Mouse (Mus musculus): ENCODE data around the gene Vmn1r197. TPM values are rescaled to one million over a fixed set of nuclear protein-coding genes. Genes with fewer than 3 reads are reported as not detected.

Vmn1r197 gene
- polyA plus RNA-seq (2017; shearing (Covaris generic)) = 0.05 TPM

GRCm38 (mm10) chr13:22324289-22324688 lies at the start of gene Vmn1r197:
Vmn1r197 (plus strand) TSS chr13:22324589.

GRCm38 (mm10) chr13:22289620-22290019 lies 34.8 kb upstream of the Vmn1r197 start, which contains the start of gene Vmn1r196:
Vmn1r196 (plus strand) TSS chr13:22289920.

DNA sequence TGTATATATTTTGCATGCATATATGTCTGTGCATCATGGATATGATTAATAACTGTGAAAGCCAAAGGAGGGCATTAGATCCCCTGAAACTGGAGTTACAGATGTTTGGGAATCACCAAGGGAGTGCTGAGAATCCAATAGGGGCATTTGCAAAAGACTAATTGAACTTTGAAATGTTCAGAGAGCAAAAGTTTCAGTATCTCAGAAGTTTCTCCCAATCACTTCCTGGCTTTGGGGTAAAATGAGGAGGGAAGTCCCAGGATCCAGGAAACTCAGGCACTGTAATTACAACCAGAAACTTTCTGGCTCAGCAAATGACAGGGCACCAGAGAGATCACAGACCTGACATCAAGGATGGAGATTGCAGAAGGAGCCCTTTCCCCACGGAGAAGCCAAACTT lies 25.7 kb downstream of the Vmn1r197 start, which contains the start of gene Vmn1r198:
TSS of gene Vmn1r198 (plus strand) at position 301 of the 400 bp plus-strand sequence.

DNA sequence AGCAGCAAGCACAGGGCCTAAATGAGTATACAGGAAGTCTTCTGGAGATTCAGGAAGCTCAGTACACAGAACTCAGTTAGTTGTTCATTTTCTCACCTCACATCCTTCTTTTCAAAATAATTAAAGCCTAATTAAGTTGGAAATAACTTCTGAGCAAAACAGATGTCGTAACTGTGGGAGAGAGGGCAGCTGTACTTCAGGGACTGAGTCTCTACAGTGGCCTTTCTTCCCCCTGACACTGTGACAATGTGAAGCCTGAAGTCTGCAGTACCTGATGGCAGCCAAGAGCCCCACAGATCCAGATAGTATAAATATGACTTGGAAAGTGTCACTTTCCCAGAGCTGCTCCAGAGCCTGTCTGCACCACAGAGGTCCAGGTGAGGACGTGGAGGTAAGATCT lies 55.1 kb downstream of the Vmn1r197 start, which contains the start of gene Vmn1r199:
TSS of gene Vmn1r199 (plus strand) at position 301 of the 400 bp plus-strand sequence.

Other genes starting within 250 kb of the Vmn1r197 start
- gene Vmn1r188, start 240.1 kb upstream of the Vmn1r197 start, polyA plus RNA-seq (2017; shearing (Covaris generic)) = not detected
- not detected for gene Vmn1r189, start 218.8 kb upstream of the Vmn1r197 start, polyA plus RNA-seq (2017; shearing (Covaris generic))
- not detected for gene Vmn1r191, start 140.6 kb upstream of the Vmn1r197 start, polyA plus RNA-seq (2017; shearing (Covaris generic))
- not detected for gene Vmn1r192, start 133.4 kb upstream of the Vmn1r197 start, polyA plus RNA-seq (2017; shearing (Covaris generic))
- not detected for gene Vmn1r193, start 101.4 kb upstream of the Vmn1r197 start, polyA plus RNA-seq (2017; shearing (Covaris generic))
- not detected for gene Vmn1r194, start 80.4 kb upstream of the Vmn1r197 start, polyA plus RNA-seq (2017; shearing (Covaris generic))
- gene Vmn1r195, start 54.1 kb upstream of the Vmn1r197 start, polyA plus RNA-seq (2017; shearing (Covaris generic)) = not detected
- not detected for gene Vmn1r196, start 34.7 kb upstream of the Vmn1r197 start, polyA plus RNA-seq (2017; shearing (Covaris generic))
- gene Vmn1r198, start 25.8 kb downstream of the Vmn1r197 start, polyA plus RNA-seq (2017; shearing (Covaris generic)) = 0.05 TPM
- not detected for gene Vmn1r199, start 55.2 kb downstream of the Vmn1r197 start, polyA plus RNA-seq (2017; shearing (Covaris generic))
- gene Vmn1r200, start 65.8 kb downstream of the Vmn1r197 start, polyA plus RNA-seq (2017; shearing (Covaris generic)) = not detected
- 0.10 TPM for gene Vmn1r201, start 147.3 kb downstream of the Vmn1r197 start, polyA plus RNA-seq (2017; shearing (Covaris generic))
- 0.06 TPM for gene Vmn1r202, start 180.8 kb downstream of the Vmn1r197 start, polyA plus RNA-seq (2017; shearing (Covaris generic))
- 0.15 TPM for gene Vmn1r203, start 193.5 kb downstream of the Vmn1r197 start, polyA plus RNA-seq (2017; shearing (Covaris generic))
- not detected for gene Vmn1r204, start 228.6 kb downstream of the Vmn1r197 start, polyA plus RNA-seq (2017; shearing (Covaris generic))